Mouse (Mus musculus) cerebellum, adult 2 months (tissue): ENCODE results near the gene Tef.

Experiments used
- CTCF ChIP-seq: fragments of 200-500 bp; IDR thresholded peaks from 2 replicates; pipeline ENCODE4 v1.5.1; 2011; ENCODE audit warnings: low read depth, mild to moderate bottlenecking, control low read depth, low read length, moderate library complexity, borderline replicate concordance; ENCODE audit not compliant: insufficient read depth
- POLR2A ChIP-seq: fragments of 200-500 bp; IDR thresholded peaks from 2 replicates; pipeline ENCODE4 v1.6.1; 2011; ENCODE audit warnings: low read length, control low read depth, borderline replicate concordance; ENCODE audit not compliant: insufficient read depth

- TF ChIP-seq CTCF (no peak), POLR2A (no peak)
Observed at GRCm38 (mm10) chr15:81808799-81809198, 6.6 kb downstream of the Tef start.
